Mouse (Mus musculus) heart, postnatal 10 days (tissue): Measurements from ENCODE around the gene Igfbp2. TPM values are rescaled to one million over a fixed set of nuclear protein-coding genes. Genes with fewer than 3 reads are reported as not detected.

Experiments used
- total RNA-seq, 2 experiments: library from RNA; stranded (reverse); gene quantifications; 2 replicates each; pipeline ENCODE4 v1.2.3; 2021

The Igfbp2 gene
- total RNA-seq, 2 experiments from 2014 or later, result 0.86 to 2.1 TPM

Other genes with a start within 250 kb of the Igfbp2 start
- 10 to 100 TPM; 29.5 to 37.5 TPM for gene Smarcal1, start 241.3 kb upstream of the Igfbp2 start, total RNA-seq
- gene Ankar, start 123.9 kb upstream of the Igfbp2 start, total RNA-seq, result not detected
- 100 to 1,000 TPM; 828 to 840 TPM for gene Rpl37a, start 113.2 kb upstream of the Igfbp2 start, total RNA-seq
- gene Igfbp5, start 50.4 kb downstream of the Igfbp2 start, total RNA-seq, result 100 to 1,000 TPM; 152 to 192 TPM
- gene Tnp1, start 191.4 kb downstream of the Igfbp2 start, total RNA-seq, result not detected